Mouse (Mus musculus) forebrain, embryonic 14.5 days (tissue): ENCODE results near the gene Mthfd1l. TPM values are rescaled to one million over a fixed set of nuclear protein-coding genes. Genes with fewer than 3 reads are reported as not detected.
"Not testable (repeated sequence)": the region's sequence is repeated elsewhere in the genome, so short reads cannot be mapped to it uniquely, and the experiment has no call there.

Source experiments
- ATAC-seq: fragments of 200-750 bp; cut with Nextera tagmentation; 2 replicates; pipeline ENCODE4 v1.8.0; 2017; ENCODE audit warnings: mild to moderate bottlenecking, moderate library complexity
- DNase-seq: peaks from one replicate; pipeline ENCODE4 v3.0.0-alpha.2; 2015; ENCODE audit warnings: low spot score
- H3K27ac ChIP-seq: fragments of 300-500 bp; sonication (generic); 2 replicates; pipeline ENCODE4 v1.5.1; 2014; ENCODE audit warnings: low read depth, mild to moderate bottlenecking, control low read depth, low read length, moderate library complexity
- H3K27me3 ChIP-seq: fragments of 300-500 bp; sonication (generic); replicated peaks from 2 replicates; pipeline ENCODE4 v1.6.1; 2014; ENCODE audit warnings: low read length, control low read depth, mixed read lengths; ENCODE audit not compliant: control insufficient read depth, insufficient read depth
- H3K36me3 ChIP-seq: fragments of 300-500 bp; sonication (generic); 2 replicates; pipeline ENCODE4 v1.6.1; 2014; ENCODE audit warnings: low read length, control low read depth; ENCODE audit not compliant: control insufficient read depth, insufficient read depth
- H3K4me1 ChIP-seq: fragments of 300-500 bp; sonication (generic); 2 replicates; pipeline ENCODE4 v1.6.1; 2014; ENCODE audit warnings: antibody characterized with exemption, low read length, control low read depth; ENCODE audit not compliant: control insufficient read depth, insufficient read depth
- H3K4me2 ChIP-seq: fragments of 300-500 bp; sonication (generic); 2 replicates; pipeline ENCODE4 v1.6.1; 2014; ENCODE audit warnings: mild to moderate bottlenecking, control low read depth, low read length
- H3K4me3 ChIP-seq: fragments of 300-500 bp; sonication (generic); 2 replicates; pipeline ENCODE4 v1.5.1; 2014; ENCODE audit warnings: low read depth, low read length, control low read depth
- H3K9ac ChIP-seq: fragments of 300-500 bp; sonication (generic); 2 replicates; pipeline ENCODE4 v1.6.1; 2014; ENCODE audit warnings: mild to moderate bottlenecking, low read length, control low read depth, moderate library complexity
- H3K9me3 ChIP-seq: fragments of 300-500 bp; sonication (generic); replicated peaks from 2 replicates; pipeline ENCODE4 v1.6.1; 2016; ENCODE audit warnings: low read length, control low read depth, mixed read lengths; ENCODE audit not compliant: control insufficient read depth
- WGBS: fragments of 180-500 bp; shearing (Covaris S2); extraction: QIAGEN DNeasy Blood & Tissue Kit; methylation state at CpG from one replicate; pipeline ENCODE4 v1.1.7; 2014; 5-methylcytosine and 5-hydroxymethylcytosine counted together
- polyA plus RNA-seq: library from polyadenylated mRNA; unstranded; fragments of >200 nt; fragmentation: Nextera tagmentation; extraction: Ambion mirVana; gene quantifications from 2 replicates; pipeline ENCODE4 v1.2.1, GENCODE M21; 2014

Mthfd1l gene
- polyA plus RNA-seq, 1 experiment from 2014 or later = 3.9 TPM

DNA sequence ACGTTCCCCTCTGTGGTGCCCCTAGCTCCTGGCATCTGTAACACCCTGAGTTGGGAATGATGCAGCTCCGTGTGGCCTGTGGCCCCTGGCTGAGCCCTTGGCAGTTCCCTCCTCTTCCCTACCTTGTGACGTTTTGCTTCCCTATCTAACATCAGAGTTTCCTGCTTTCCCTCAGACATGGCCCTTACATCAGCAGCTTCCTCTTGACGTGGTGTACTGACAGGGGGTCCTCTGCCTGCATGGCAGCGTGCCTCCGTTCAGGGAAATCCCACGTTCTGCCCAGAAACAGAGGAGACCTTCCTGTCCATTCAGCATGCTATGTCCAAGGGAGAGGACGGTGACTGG, 138.8 kb downstream of the Mthfd1l start:
- Histone ChIP-seq H3K4me1 (peaks cover 16% of the 10 kb centered on the region; the same call in 1 of the 2 replicates), H3K27ac (no peak overlapping the region), H3K27me3 (no peaks in the 10 kb centered on the region), H3K9me3 (no peaks in the 10 kb centered on the region), H3K9ac (no peak overlapping the region), H3K36me3 (no peaks in the 10 kb centered on the region), H3K4me3 (no peak overlapping the region), H3K4me2 (no peak overlapping the region)
- whole genome bisulfite sequencing = 78% methylated on average over 8 of the region's 8 CpGs
- DNase-seq (no peak), ATAC-seq (no peak)

DNA sequence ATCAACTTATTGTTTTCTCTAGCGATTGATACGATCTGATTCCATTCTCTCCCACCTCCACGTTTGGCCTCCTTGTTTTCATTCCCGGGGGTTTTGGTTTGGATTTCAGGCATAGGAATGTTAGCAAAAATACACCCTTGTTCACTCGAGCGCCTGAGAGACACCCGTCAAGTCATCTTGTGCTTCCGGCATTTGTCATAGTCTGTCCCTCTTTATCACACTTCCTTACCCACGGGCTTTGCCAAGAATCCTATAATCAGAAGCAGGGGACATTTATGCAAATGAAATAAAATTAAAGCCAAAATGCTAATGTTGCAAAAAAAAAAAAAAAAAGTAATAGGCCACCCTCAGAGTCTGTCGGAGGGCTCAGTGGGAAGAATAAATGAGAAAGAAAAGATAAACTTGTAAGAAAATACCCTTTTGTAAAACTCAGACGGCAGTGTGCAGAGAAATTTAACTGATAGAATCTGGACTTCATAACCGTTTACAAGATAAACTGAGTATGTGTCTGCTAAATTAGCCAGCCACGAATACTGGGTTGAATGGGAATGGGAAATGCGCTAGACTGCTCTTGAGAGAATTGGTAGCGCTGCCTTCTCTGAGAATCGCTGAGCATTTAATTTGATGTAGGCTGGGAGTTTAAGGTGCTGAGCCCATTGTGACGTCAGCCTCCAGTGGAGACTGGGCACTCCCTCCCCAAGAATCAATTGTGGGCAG, 139.9 kb downstream of the Mthfd1l start:
- DNase-seq = peak; percentile 66
- H3K27me3 ChIP-seq = no peaks in the 10 kb centered on the region
- peak; percentile 65 for ATAC-seq

DNA sequence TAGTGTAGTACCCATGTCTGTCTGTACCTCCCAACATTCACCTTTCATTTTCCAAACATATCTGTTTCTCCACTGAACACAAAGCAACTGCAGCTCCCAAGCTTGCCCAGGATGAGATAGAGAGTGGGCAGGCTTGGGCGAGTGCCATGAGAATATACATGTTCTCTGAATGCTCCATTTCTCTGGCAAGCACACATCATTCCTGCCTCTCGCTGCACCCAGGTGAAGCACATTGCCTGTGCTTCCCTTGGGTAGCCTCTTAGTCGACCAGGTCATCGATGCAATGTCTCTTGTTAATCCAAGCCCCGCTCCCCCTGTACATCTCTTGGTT, 140.4 kb downstream of the Mthfd1l start:
- peaks cover 12% of the 10 kb centered on the region; the same call in 1 of the 2 replicates for H3K4me1 ChIP-seq
- H3K9me3 ChIP-seq = no peaks in the 10 kb centered on the region
- no peak overlapping the region for H3K9ac ChIP-seq
- 89% methylated on average over 5 of the region's 5 CpGs for WGBS
- H3K27ac ChIP-seq = no peak overlapping the region; the same call in 1 of the 2 replicates
- H3K4me3 ChIP-seq = no peak overlapping the region
- H3K4me2 ChIP-seq = no peak overlapping the region
- ATAC-seq (no peak), DNase-seq (no peak)
- H3K27me3 ChIP-seq = no peaks in the 10 kb centered on the region
- no peaks in the 10 kb centered on the region for H3K36me3 ChIP-seq

More for the DNA sequence above, 139.9 kb downstream of the Mthfd1l start:
- Histone ChIP-seq H3K9ac (no peak overlapping the region), H3K36me3 (no peaks in the 10 kb centered on the region), H3K4me2 (peak overlapping the region; percentile 8; the same call in 1 of the 2 replicates), H3K4me3 (no peak overlapping the region), H3K27ac (no peak overlapping the region), H3K4me1 (peaks cover 12% of the 10 kb centered on the region; the same call in 1 of the 2 replicates), H3K9me3 (no peaks in the 10 kb centered on the region)
- 26% methylated on average over 17 of the region's 17 CpGs for WGBS

DNA sequence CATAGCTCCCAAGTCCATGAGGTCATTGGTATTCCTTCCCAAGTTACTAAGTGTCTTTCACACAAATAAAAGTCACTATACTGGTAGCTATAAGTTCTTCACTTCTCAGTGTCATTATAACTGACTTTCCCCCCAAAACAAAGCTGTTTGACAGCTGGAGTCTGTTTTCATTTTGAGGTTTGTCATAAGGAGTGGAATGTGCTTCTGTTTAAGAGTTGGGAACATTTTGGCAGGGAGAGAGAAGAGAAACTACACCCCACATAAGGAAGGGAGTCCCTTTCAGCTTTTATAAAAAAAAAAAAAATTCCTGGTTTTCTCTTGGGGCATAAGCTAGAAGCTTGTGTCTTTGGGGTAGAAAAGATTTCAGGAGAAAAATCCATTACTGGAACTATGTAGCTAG, 143.7 kb downstream of the Mthfd1l start:
- Histone ChIP-seq H3K9me3 (no peaks in the 10 kb centered on the region), H3K4me3 (no peak overlapping the region), H3K27me3 (no peaks in the 10 kb centered on the region), H3K36me3 (no peaks in the 10 kb centered on the region), H3K4me1 (peaks cover 12% of the 10 kb centered on the region; the same call in 1 of the 2 replicates), H3K4me2 (no peak overlapping the region), H3K27ac (no peak overlapping the region), H3K9ac (no peak overlapping the region)
- no peak for ATAC-seq
- no peak for DNase-seq

DNA sequence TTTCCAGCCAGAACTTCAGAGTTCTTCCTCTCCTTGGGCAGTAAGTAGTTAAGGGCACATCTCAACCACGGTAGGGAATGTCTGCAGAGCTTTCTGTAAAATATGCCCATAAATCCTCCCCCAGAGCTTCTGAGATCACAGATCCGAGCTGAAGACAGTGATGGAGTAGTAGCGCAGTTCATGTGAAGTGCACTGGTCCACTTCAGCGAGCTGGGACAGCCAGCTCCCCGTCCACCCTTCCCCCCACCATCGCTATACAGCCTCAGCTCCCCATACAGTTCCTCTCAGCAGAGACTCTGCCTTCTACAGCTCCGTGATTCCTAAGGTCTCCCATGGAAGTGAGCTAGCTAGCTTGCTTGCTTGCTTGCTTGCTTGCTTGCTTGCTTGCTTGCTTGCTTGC, 144.2 kb downstream of the Mthfd1l start:
- Histone ChIP-seq H3K4me3 (no peak overlapping the region), H3K9me3 (no peaks in the 10 kb centered on the region), H3K9ac (no peak overlapping the region), H3K27ac (no peak overlapping the region), H3K4me1 (peaks cover 12% of the 10 kb centered on the region; the same call in 1 of the 2 replicates), H3K27me3 (no peaks in the 10 kb centered on the region), H3K36me3 (no peaks in the 10 kb centered on the region), H3K4me2 (no peak overlapping the region)
- DNase-seq (no peak), ATAC-seq (no peak)
- WGBS = 75% methylated on average over 7 of the region's 7 CpGs

DNA sequence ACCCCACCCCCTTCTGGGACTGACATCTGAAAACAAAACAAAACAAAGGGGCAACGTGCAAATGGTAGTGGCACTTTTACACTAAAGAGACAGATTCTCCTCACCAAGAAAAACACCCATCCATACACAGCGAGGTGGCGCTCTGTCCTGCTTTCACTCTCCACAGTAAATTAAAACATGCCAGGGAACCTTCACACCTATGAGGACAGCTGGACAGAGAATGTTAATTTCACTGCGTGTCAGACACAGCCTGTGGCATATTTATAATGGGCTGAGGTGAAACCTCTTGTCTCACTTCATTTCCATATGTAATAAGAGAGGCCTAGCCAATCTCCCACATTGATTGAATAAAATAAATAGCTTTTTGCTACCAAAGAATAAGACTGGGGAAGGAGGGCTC, 146.4 kb downstream of the Mthfd1l start:
- H3K4me3 ChIP-seq = no peak overlapping the region
- H3K27me3 ChIP-seq = no peaks in the 10 kb centered on the region
- H3K27ac ChIP-seq = no peak overlapping the region
- H3K4me2 ChIP-seq = no peak overlapping the region
- DNase-seq (peak; percentile 67), ATAC-seq (peak; percentile 81)
- H3K9ac ChIP-seq = no peak overlapping the region
- H3K4me1 ChIP-seq = no peaks in the 10 kb centered on the region
- H3K9me3 ChIP-seq = no peaks in the 10 kb centered on the region
- no peaks in the 10 kb centered on the region for H3K36me3 ChIP-seq
- WGBS = 52% methylated on average over 4 of the region's 4 CpGs

DNA sequence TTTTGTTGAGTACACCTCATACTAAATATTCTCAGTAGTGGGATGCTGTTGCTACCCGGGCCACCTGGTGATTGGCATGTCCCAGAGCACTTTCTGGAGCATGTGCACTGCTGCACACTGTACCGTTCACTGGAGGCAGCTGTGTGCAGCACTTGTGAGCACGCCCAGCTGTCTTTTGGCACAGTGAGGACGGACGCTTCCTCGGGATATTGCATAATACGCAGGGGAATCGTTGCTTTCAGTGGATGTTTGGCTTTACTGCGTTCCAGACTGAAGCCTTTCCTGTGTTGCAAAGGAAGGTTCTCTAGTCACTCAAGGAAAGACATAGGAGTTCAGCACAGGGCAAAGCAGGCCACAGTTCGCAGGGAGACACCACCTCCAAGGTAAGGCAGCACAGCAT, 147.8 kb downstream of the Mthfd1l start:
- Histone ChIP-seq H3K9me3 (no peaks in the 10 kb centered on the region), H3K36me3 (no peaks in the 10 kb centered on the region), H3K4me2 (no peak overlapping the region), H3K27ac (no peak overlapping the region), H3K27me3 (no peaks in the 10 kb centered on the region), H3K9ac (no peak overlapping the region), H3K4me1 (no peaks in the 10 kb centered on the region; the same call in 1 of the 2 replicates), H3K4me3 (no peak overlapping the region)
- ATAC-seq (no peak), DNase-seq (no peak)
- WGBS = 83% methylated on average over 10 of the region's 10 CpGs

DNA sequence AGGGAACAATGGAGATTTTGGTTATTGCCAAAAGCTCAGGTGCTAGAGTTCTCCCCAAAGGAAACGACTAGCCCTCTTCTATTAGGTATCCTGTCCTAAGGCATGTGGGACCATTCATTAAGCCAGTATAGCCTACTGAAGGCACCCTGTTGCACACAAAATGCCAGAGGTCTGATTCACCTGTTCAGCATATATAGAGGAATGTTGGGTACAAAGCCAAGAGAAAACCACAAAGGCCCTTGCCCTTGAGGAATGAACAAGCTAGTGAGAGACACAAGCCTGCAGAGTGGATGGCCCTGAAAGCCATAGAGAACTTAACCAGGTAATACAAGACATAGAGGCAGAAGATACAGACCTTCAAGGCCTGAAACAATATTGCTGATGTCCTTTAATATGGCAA, 148.3 kb downstream of the Mthfd1l start:
- DNase-seq (no peak), ATAC-seq (no peak)
- Histone ChIP-seq H3K27ac (no peak overlapping the region), H3K9me3 (no peaks in the 10 kb centered on the region), H3K4me2 (no peak overlapping the region), H3K27me3 (no peaks in the 10 kb centered on the region), H3K4me1 (no peaks in the 10 kb centered on the region; the same call in 1 of the 2 replicates), H3K4me3 (no peak overlapping the region), H3K9ac (no peak overlapping the region), H3K36me3 (no peaks in the 10 kb centered on the region)
- WGBS = 90% methylated on average over 1 of the region's 1 CpGs

DNA sequence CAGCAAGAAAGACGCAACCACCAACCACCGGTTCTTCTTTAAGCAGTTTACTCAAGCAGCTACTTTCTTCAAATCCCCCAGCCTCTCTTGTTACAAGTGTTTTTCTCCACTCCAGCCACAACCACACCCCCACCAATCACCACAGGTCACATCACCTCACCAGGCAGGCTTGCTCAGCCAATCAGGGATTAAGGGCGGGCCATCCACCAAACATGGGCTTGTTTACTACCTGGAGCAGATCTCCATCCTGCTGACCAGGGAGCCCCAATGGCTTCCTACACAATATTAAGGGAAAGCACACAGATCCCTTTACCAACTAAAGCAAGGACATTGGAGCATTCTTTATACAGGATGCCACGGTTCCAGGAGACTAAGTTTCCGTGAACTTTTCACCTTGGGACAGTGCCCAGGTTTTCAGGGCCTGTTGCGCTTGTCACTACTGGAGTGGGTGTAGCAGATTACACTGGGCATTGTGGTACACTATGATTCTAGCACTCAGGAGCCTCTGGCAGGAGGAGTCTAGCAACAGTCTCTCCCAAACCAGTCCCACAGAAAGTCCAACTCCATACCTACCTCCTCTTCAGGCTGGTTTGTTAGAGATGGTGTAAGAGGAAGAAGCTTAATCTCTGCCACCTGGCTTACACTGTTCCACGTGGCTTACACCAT, 150.5 kb downstream of the Mthfd1l start:
- not testable (repeated sequence) for H3K9ac ChIP-seq, H3K9me3 ChIP-seq, H3K27me3 ChIP-seq, H3K4me2 ChIP-seq, ATAC-seq, H3K36me3 ChIP-seq, DNase-seq, H3K4me1 ChIP-seq, H3K4me3 ChIP-seq, H3K27ac ChIP-seq
- 93% methylated on average over 7 of the region's 7 CpGs for WGBS
